In genomic region chr5:37657741-37658140, GRCm38 (mm10) we compare ENCODE assay signal across 27 mouse cellular contexts. TPM values are rescaled to one million over a fixed set of nuclear protein-coding genes. Genes with fewer than 3 reads are reported as not detected.
DNase-seq lines count a peak whose midpoint lies in the region; TF ChIP-seq lines count a peak whose summit lies in the region.
"Had no signal": no experiment of that assay in that cellular context is flagged by ENCODE, and none has a peak within 500 bp of the region (broad histone marks: within the 10 kb centered on the region; RNA-seq: fewer than 3 reads in every experiment).

No protein-coding gene starts in this region.

- TF ChIP-seq CTCF in layer of hippocampus, adult 2 months (conservative IDR thresholded peaks at IDR 0.05) = no peak

- DNase-seq in right cerebral cortex, adult 18-20 months = peak; percentile 53
- DNase-seq in right cerebral cortex, postnatal 4 days = no peak
- DNase-seq in layer of hippocampus, adult 2 months (ENCODE audit: low spot score in 2 of 2) = peak; percentile 23 to 49
- peak; percentile 39 to 58 for DNase-seq in left cerebral cortex, postnatal 14 days (ENCODE audit: low spot score in 2 of 2)
- DNase-seq in cerebellum, adult 18-20 months = no peak
- DNase-seq in forebrain, embryonic 10.5 days (ENCODE audit: extremely low spot score, low spot score) = no peak
- DNase-seq in neural tube, embryonic 10.5 days (ENCODE audit: extremely low spot score, low spot score) = no peak
- DNase-seq: adrenal gland, adult 2 months; cerebellum, adult 2 months; cerebellum, postnatal 25 days; gastrocnemius, postnatal 14 days; heart, postnatal 36 days; kidney, adult 11 months; liver; lung, postnatal 4 days; thymus, postnatal 36 days had no signal

- no peak overlapping the region for H3K4me3 ChIP-seq in layer of hippocampus, adult 2 months
- H3K4me3 ChIP-seq in forebrain, embryonic 10.5 days = no peak overlapping the region
- H3K4me3 ChIP-seq: embryonic facial prominence, embryonic 12.5 days; forebrain, embryonic 12.5 days; heart, embryonic 15.5 days; hindbrain, embryonic 13.5 days; limb, embryonic 10.5 days; liver, embryonic 15.5 days; lung, embryonic 15.5 days; myocyte had no signal

- peaks cover 13% of the 10 kb centered on the region for H3K4me1 ChIP-seq in forebrain, embryonic 10.5 days
- H3K4me1 ChIP-seq: embryonic facial prominence, embryonic 12.5 days; heart, embryonic 15.5 days; hindbrain, embryonic 13.5 days; limb, embryonic 10.5 days; liver, embryonic 15.5 days; lung, embryonic 15.5 days had no signal

- no peaks in the 10 kb centered on the region for H3K36me3 ChIP-seq in forebrain, embryonic 10.5 days (replicated peaks)
- H3K36me3 ChIP-seq: embryonic facial prominence, embryonic 12.5 days; forebrain, embryonic 12.5 days; heart, embryonic 15.5 days; hindbrain, embryonic 13.5 days; limb, embryonic 10.5 days; liver, embryonic 15.5 days; lung, embryonic 15.5 days had no signal

- H3K27me3 ChIP-seq in forebrain, embryonic 10.5 days (ENCODE audit: poor library complexity, severe bottlenecking) = no peaks in the 10 kb centered on the region
- H3K27me3 ChIP-seq: embryonic facial prominence, embryonic 12.5 days; forebrain, embryonic 12.5 days; heart, embryonic 15.5 days; hindbrain, embryonic 13.5 days; liver, embryonic 15.5 days; lung, embryonic 15.5 days had no signal

- intact Hi-C loops in left cerebral cortex, postnatal 14 days (cut with DNase I) = no loop called here

- H3K9me3 ChIP-seq in forebrain, embryonic 10.5 days = no peaks in the 10 kb centered on the region
- H3K9me3 ChIP-seq: embryonic facial prominence, embryonic 12.5 days; forebrain, embryonic 12.5 days; heart, embryonic 15.5 days; hindbrain, embryonic 13.5 days; limb, embryonic 10.5 days; liver, embryonic 15.5 days; lung, embryonic 15.5 days had no signal

- 90% methylated on average over 6 of the region's 6 CpGs for WGBS in forebrain, embryonic 10.5 days

- no peak overlapping the region for H3K27ac ChIP-seq in layer of hippocampus, adult 2 months
- no peak overlapping the region for H3K27ac ChIP-seq in forebrain, embryonic 10.5 days
- H3K27ac ChIP-seq: embryonic facial prominence, embryonic 12.5 days; forebrain, embryonic 12.5 days; heart, embryonic 15.5 days; hindbrain, embryonic 13.5 days; kidney, postnatal 0 days; limb, embryonic 10.5 days; liver, embryonic 15.5 days; lung, embryonic 15.5 days had no signal

RNA-seq across cellular contexts. Expression of gene Stk32b, which starts 59.2 kb away (rescaled TPM):
- total RNA-seq in layer of hippocampus, adult 2 months (2021) = 1 to 10 TPM; 5.4 to 7.5 TPM
- total RNA-seq in left cerebral cortex, postnatal 14 days (2021) = 1 to 10 TPM; 2.5 to 3.7 TPM
- 0.39 and 0.63 TPM in 2 replicates for polyA plus RNA-seq in forebrain, embryonic 10.5 days (2016; fragmentation: Nextera tagmentation; extraction: Ambion mirVana)
- total RNA-seq: MEL had no signal
- polyA plus RNA-seq: C2C12, myocyte had no signal

Comparison
In these comparisons a context has a peak if more than half of its experiments do, and no peak if none do; other contexts are left out.
1. DNase-seq: peak in right cerebral cortex, adult 18-20 months (single experiment), layer of hippocampus, adult 2 months (2 of 2) and left cerebral cortex, postnatal 14 days (2 of 2); none in right cerebral cortex, postnatal 4 days (single experiment), cerebellum, adult 18-20 months (0 of 2), forebrain, embryonic 10.5 days (single experiment) and neural tube, embryonic 10.5 days (single experiment).